ENCODE assay signal across 17 mouse cellular contexts in genomic region chr8:77267941-77268405, GRCm38 (mm10).
DNase-seq lines count a peak whose midpoint lies in the region; ATAC-seq and TF ChIP-seq lines count a peak whose summit lies in the region.
"Had no signal": no experiment of that assay in that cellular context is flagged by ENCODE, and none has a peak within 500 bp of the region (broad histone marks: within the 10 kb centered on the region; RNA-seq: fewer than 3 reads in every experiment).

No protein-coding gene starts in this region.

- H3K9me3 ChIP-seq in lung, embryonic 16.5 days (ENCODE audit: control insufficient read depth, low read length), result peaks cover 4% of the 10 kb centered on the region; the same call in 1 of the 2 replicates

- no peak for TF ChIP-seq POLR2A in kidney, adult 2 months (IDR thresholded peaks at IDR 0.05; ENCODE audit: low read depth, low read length)

- H3K4me1 ChIP-seq in kidney, adult 2 months (ENCODE audit: control insufficient read depth, insufficient read depth, low read length), result peaks cover 8% of the 10 kb centered on the region
- H3K4me1 ChIP-seq in lung, embryonic 16.5 days (replicated peaks; ENCODE audit: control insufficient read depth, insufficient read depth, low read length), result peaks cover 5% of the 10 kb centered on the region; the same call in 1 of the 2 replicates
- H3K4me1 ChIP-seq: hindbrain, embryonic 10.5 days had no signal

- intact Hi-C loops in gastrocnemius, adult 2 months (cut with DNase I), result no loop called here

- H3K36me3 ChIP-seq in kidney, adult 2 months (ENCODE audit: control insufficient read depth, insufficient read depth, low read length), result no peaks in the 10 kb centered on the region; the same call in 1 of the 2 replicates
- peaks cover 4% of the 10 kb centered on the region; the same call in 1 of the 2 replicates for H3K36me3 ChIP-seq in lung, embryonic 16.5 days (ENCODE audit: control insufficient read depth, insufficient read depth, low read length)
- H3K36me3 ChIP-seq: midbrain, embryonic 10.5 days had no signal

- H3K9ac ChIP-seq in lung, embryonic 16.5 days (ENCODE audit: low read length), result no peak overlapping the region

- no peak for DNase-seq in gastrocnemius, adult 2 months
- no peak for DNase-seq in gastrocnemius, postnatal 4 days (ENCODE audit: low spot score in 2 of 2)
- peak; percentile 11 for DNase-seq in CD4-positive helper T cell, adult 2 months (ENCODE audit: low read depth, low spot score)
- peak; percentile 88 for DNase-seq in kidney, adult 2 months
- DNase-seq in embryo, embryonic 11 days, result no peak
- no peak for DNase-seq in layer of hippocampus, adult 9-10 months (ENCODE audit: low spot score)
- DNase-seq in cerebellum, postnatal 36 days, result no peak
- DNase-seq: adrenal gland, postnatal 10 days; B cell, adult 2 months; cerebellum, adult 18-20 months; layer of hippocampus, adult 9-11 months; thymus, adult 18-20 months had no signal

- ATAC-seq in lung, embryonic 16.5 days (ENCODE audit: low read depth), result peak; percentile 42; the same call in 1 of the 2 replicates
- ATAC-seq: forebrain, embryonic 14.5 days had no signal

- H3K27ac ChIP-seq in gastrocnemius, adult 2 months, result peak overlapping the region; percentile 66
- peak overlapping the region; percentile 57 for H3K27ac ChIP-seq in kidney, adult 2 months (ENCODE audit: insufficient read depth, low read depth, low read length)
- peak overlapping the region; percentile 64 for H3K27ac ChIP-seq in lung, embryonic 16.5 days (ENCODE audit: low read length)
- H3K27ac ChIP-seq: hindbrain, embryonic 10.5 days; midbrain, embryonic 10.5 days had no signal

- H3K4me2 ChIP-seq in lung, embryonic 16.5 days (ENCODE audit: low read depth, low read length), result no peak overlapping the region
- H3K4me2 ChIP-seq: liver, embryonic 11.5 days had no signal

- no peak overlapping the region for H3K4me3 ChIP-seq in gastrocnemius, adult 2 months
- H3K4me3 ChIP-seq in kidney, adult 2 months (ENCODE audit: insufficient read depth, low read depth, low read length), result no peak overlapping the region
- no peak overlapping the region for H3K4me3 ChIP-seq in lung, embryonic 16.5 days (ENCODE audit: low read length)
- H3K4me3 ChIP-seq: hindbrain, embryonic 10.5 days; midbrain, embryonic 10.5 days had no signal

- TF ChIP-seq CTCF in gastrocnemius, adult 2 months (IDR thresholded peaks at IDR 0.05), result no peak
- TF ChIP-seq CTCF in kidney, adult 2 months (conservative IDR thresholded peaks at IDR 0.05; ENCODE audit: insufficient read depth, insufficient read length, low read depth, low read length), result no peak

- WGBS in kidney, adult 2 months, result 15% methylated on average over 1 of the region's 1 CpGs
- WGBS in lung, embryonic 16.5 days, result 25% methylated on average over 1 of the region's 1 CpGs

- no peaks in the 10 kb centered on the region for H3K27me3 ChIP-seq in kidney, adult 2 months (replicated peaks; ENCODE audit: control insufficient read depth, insufficient read depth, low read length)
- H3K27me3 ChIP-seq in lung, embryonic 16.5 days (ENCODE audit: control insufficient read depth, insufficient read depth, low read depth, low read length), result no peaks in the 10 kb centered on the region

Comparison
In these comparisons a context has a peak if more than half of its experiments do, and no peak if none do; other contexts are left out.
1. DNase-seq: peak in CD4-positive helper T cell, adult 2 months (single experiment) and kidney, adult 2 months (single experiment); none in gastrocnemius, adult 2 months (single experiment), gastrocnemius, postnatal 4 days (0 of 2), embryo, embryonic 11 days (single experiment), layer of hippocampus, adult 9-10 months (single experiment) and cerebellum, postnatal 36 days (0 of 2).
2. Peak in every context shown above with its lines, with median percentiles within 50 percentile points of each other: H3K27ac ChIP-seq.